Mouse (Mus musculus) neural tube, embryonic 11.5 days (tissue): ENCODE data around the gene Sp100. TPM values are rescaled to one million over a fixed set of nuclear protein-coding genes. Genes with fewer than 3 reads are reported as not detected.

Experiments
- ATAC-seq: fragments of 200-750 bp; cut with Nextera tagmentation; 2 replicates; pipeline ENCODE4 v1.8.0; 2017; ENCODE audit warnings: moderate number of reproducible peaks, mild to moderate bottlenecking, moderate TSS enrichment, moderate library complexity; ENCODE audit not compliant: insufficient read depth, low FRiP score, low TSS enrichment
- DNase-seq: peaks from one replicate; pipeline ENCODE4 v3.0.0-alpha.2; 2015; ENCODE audit warnings: low spot score
- H3K27ac ChIP-seq: fragments of 300-500 bp; sonication (generic); 2 replicates; pipeline ENCODE4 v1.5.1; 2014; ENCODE audit warnings: low read depth, mild to moderate bottlenecking, low read length
- H3K27me3 ChIP-seq: fragments of 300-500 bp; sonication (generic); 2 replicates; pipeline ENCODE4 v1.6.1; 2014; ENCODE audit warnings: mild to moderate bottlenecking, low read length, mixed read lengths; ENCODE audit not compliant: control insufficient read depth, insufficient read depth
- H3K36me3 ChIP-seq: fragments of 300-500 bp; sonication (generic); 2 replicates; pipeline ENCODE4 v1.6.1; 2014; ENCODE audit warnings: mild to moderate bottlenecking, low read length, moderate library complexity, mixed read lengths; ENCODE audit not compliant: control insufficient read depth, insufficient read depth
- H3K4me1 ChIP-seq: fragments of 300-500 bp; sonication (generic); 2 replicates; pipeline ENCODE4 v1.6.1; 2014; ENCODE audit warnings: low read length, mixed read lengths; ENCODE audit not compliant: control insufficient read depth, insufficient read depth
- H3K4me2 ChIP-seq: fragments of 300-500 bp; sonication (generic); 2 replicates; pipeline ENCODE4 v1.6.1; 2014; ENCODE audit warnings: low read depth, mild to moderate bottlenecking, moderate library complexity
- H3K4me3 ChIP-seq: fragments of 300-500 bp; sonication (generic); 2 replicates; pipeline ENCODE4 v1.5.1; 2014; ENCODE audit warnings: low read depth, low read length
- H3K9ac ChIP-seq: fragments of 300-500 bp; sonication (generic); 2 replicates; pipeline ENCODE4 v1.6.1; 2014; ENCODE audit warnings: mild to moderate bottlenecking, low read length
- H3K9me3 ChIP-seq: fragments of 300-500 bp; sonication (generic); 2 replicates; pipeline ENCODE4 v1.6.1; 2016; ENCODE audit warnings: low read length; ENCODE audit not compliant: control insufficient read depth
- WGBS: fragments of 180-500 bp; shearing (Covaris S2); extraction: QIAGEN DNeasy Blood & Tissue Kit; methylation state at CpG from one replicate; pipeline ENCODE4 v1.1.7; 2014; 5-methylcytosine and 5-hydroxymethylcytosine counted together
- polyA plus RNA-seq: library from polyadenylated mRNA; unstranded; fragments of >200 nt; fragmentation: Nextera tagmentation; extraction: Ambion mirVana; gene quantifications from 2 replicates; pipeline ENCODE4 v1.2.1, GENCODE M21; 2014

The Sp100 gene
- polyA plus RNA-seq, 1 experiment from 2014 or later = 0.33 TPM

- no peaks in the 10 kb centered on the region for H3K36me3 ChIP-seq
- WGBS = 94% methylated on average over 1 of the region's 1 CpGs
- no peak for DNase-seq
These were observed 55.8 kb downstream of the Sp100 start for GRCm38 (mm10) chr1:85705552-85705951.

GRCm38 (mm10) chr1:85706754-85707153 lies 57.0 kb downstream of the Sp100 start:
- H3K36me3 ChIP-seq = no peaks in the 10 kb centered on the region
- no peaks in the 10 kb centered on the region for H3K4me1 ChIP-seq
- no peaks in the 10 kb centered on the region for H3K9me3 ChIP-seq
- DNase-seq (no peak), ATAC-seq (no peak)
- H3K4me3 ChIP-seq = no peak overlapping the region
- H3K27ac ChIP-seq = no peak overlapping the region
- WGBS = 85% methylated on average over 2 of the region's 2 CpGs
- H3K9ac ChIP-seq = no peak overlapping the region
- no peaks in the 10 kb centered on the region for H3K27me3 ChIP-seq
- H3K4me2 ChIP-seq = no peak overlapping the region

More at GRCm38 (mm10) chr1:85705552-85705951, 55.8 kb downstream of the Sp100 start:
- no peaks in the 10 kb centered on the region for H3K27me3 ChIP-seq
- H3K4me2 ChIP-seq = no peak overlapping the region
- no peaks in the 10 kb centered on the region for H3K9me3 ChIP-seq
- no peaks in the 10 kb centered on the region for H3K4me1 ChIP-seq
- ATAC-seq = no peak
- no peak overlapping the region for H3K27ac ChIP-seq
- no peak overlapping the region for H3K4me3 ChIP-seq
- no peak overlapping the region for H3K9ac ChIP-seq

- H3K27ac ChIP-seq = no peak overlapping the region
- no peak for ATAC-seq
- no peak for DNase-seq
These were observed 64.7 kb downstream of the Sp100 start for GRCm38 (mm10) chr1:85714501-85714900.

GRCm38 (mm10) chr1:85716447-85717027 lies 66.7 kb downstream of the Sp100 start:
- peak; percentile 34 for DNase-seq
- H3K9ac ChIP-seq = no peak overlapping the region
- 0 out of 2 replicates have a peak, but pooled peaks have one; percentile 16 for ATAC-seq
- no peak overlapping the region for H3K4me2 ChIP-seq
- H3K27ac ChIP-seq = no peak overlapping the region
- H3K9me3 ChIP-seq = no peaks in the 10 kb centered on the region
- no peak overlapping the region for H3K4me3 ChIP-seq
- H3K4me1 ChIP-seq = peaks cover 3% of the 10 kb centered on the region; the same call in 1 of the 2 replicates
- no peaks in the 10 kb centered on the region for H3K36me3 ChIP-seq
- 59% methylated on average over 7 of the region's 7 CpGs for WGBS
- H3K27me3 ChIP-seq = no peaks in the 10 kb centered on the region

More at GRCm38 (mm10) chr1:85714501-85714900, 64.7 kb downstream of the Sp100 start:
- no peaks in the 10 kb centered on the region for H3K9me3 ChIP-seq
- H3K4me3 ChIP-seq = no peak overlapping the region
- no peak overlapping the region for H3K9ac ChIP-seq
- H3K36me3 ChIP-seq = no peaks in the 10 kb centered on the region
- no peak overlapping the region for H3K4me2 ChIP-seq
- H3K4me1 ChIP-seq = no peaks in the 10 kb centered on the region
- H3K27me3 ChIP-seq = no peaks in the 10 kb centered on the region

- Histone ChIP-seq H3K4me2 (no peak overlapping the region), H3K27me3 (no peaks in the 10 kb centered on the region), H3K4me3 (no peak overlapping the region), H3K36me3 (no peaks in the 10 kb centered on the region), H3K4me1 (peaks cover 3% of the 10 kb centered on the region; the same call in 1 of the 2 replicates), H3K27ac (no peak overlapping the region), H3K9ac (no peak overlapping the region), H3K9me3 (no peaks in the 10 kb centered on the region)
- ATAC-seq = no peak
- WGBS = 78% methylated on average over 4 of the region's 4 CpGs
- no peak for DNase-seq
These were observed 69.3 kb downstream of the Sp100 start for GRCm38 (mm10) chr1:85719049-85719448.

GRCm38 (mm10) chr1:85720220-85720893 lies 70.6 kb downstream of the Sp100 start:
- Histone ChIP-seq H3K9ac (no peak overlapping the region), H3K36me3 (no peaks in the 10 kb centered on the region), H3K4me2 (no peak overlapping the region), H3K4me3 (no peak overlapping the region), H3K4me1 (peaks cover 3% of the 10 kb centered on the region; the same call in 1 of the 2 replicates), H3K27me3 (no peaks in the 10 kb centered on the region), H3K27ac (no peak overlapping the region), H3K9me3 (no peaks in the 10 kb centered on the region)
- DNase-seq (peak; percentile 47), ATAC-seq (no peak)
- WGBS = 73% methylated on average over 10 of the region's 10 CpGs

- Histone ChIP-seq H3K9me3 (no peaks in the 10 kb centered on the region), H3K4me2 (no peak overlapping the region), H3K4me1 (no peaks in the 10 kb centered on the region), H3K36me3 (no peaks in the 10 kb centered on the region), H3K9ac (no peak overlapping the region), H3K27me3 (no peaks in the 10 kb centered on the region), H3K4me3 (no peak overlapping the region), H3K27ac (no peak overlapping the region)
- DNase-seq = no peak
- no peak for ATAC-seq
- WGBS = 84% methylated on average over 6 of the region's 6 CpGs
These were observed 80.7 kb downstream of the Sp100 start for GRCm38 (mm10) chr1:85730471-85730870.

GRCm38 (mm10) chr1:85732581-85732980 lies 82.8 kb downstream of the Sp100 start:
- Histone ChIP-seq H3K27me3 (no peaks in the 10 kb centered on the region), H3K9me3 (no peaks in the 10 kb centered on the region), H3K4me1 (no peaks in the 10 kb centered on the region), H3K4me2 (no peak overlapping the region), H3K27ac (no peak overlapping the region), H3K4me3 (no peak overlapping the region), H3K36me3 (no peaks in the 10 kb centered on the region), H3K9ac (no peak overlapping the region)
- 78% methylated on average over 3 of the region's 3 CpGs for WGBS
- no peak for ATAC-seq
- DNase-seq = no peak

GRCm38 (mm10) chr1:85734511-85734910 lies 84.7 kb downstream of the Sp100 start:
- 81% methylated on average over 1 of the region's 1 CpGs for WGBS
- no peak for ATAC-seq
- H3K9ac ChIP-seq = no peak overlapping the region

More at GRCm38 (mm10) chr1:85734511-85734910, 84.7 kb downstream of the Sp100 start:
- Histone ChIP-seq H3K4me3 (no peak overlapping the region), H3K4me1 (no peaks in the 10 kb centered on the region), H3K27me3 (no peaks in the 10 kb centered on the region), H3K36me3 (no peaks in the 10 kb centered on the region), H3K27ac (no peak overlapping the region), H3K9me3 (no peaks in the 10 kb centered on the region), H3K4me2 (no peak overlapping the region)
- no peak for DNase-seq
